Mouse (Mus musculus): ENCODE data around the gene Gabarapl1. TPM values are rescaled to one million over a fixed set of nuclear protein-coding genes. Genes with fewer than 3 reads are reported as not detected.

The Gabarapl1 gene
- polyA plus RNA-seq, 1 experiment from 2014 or later = 271 TPM

DNA sequence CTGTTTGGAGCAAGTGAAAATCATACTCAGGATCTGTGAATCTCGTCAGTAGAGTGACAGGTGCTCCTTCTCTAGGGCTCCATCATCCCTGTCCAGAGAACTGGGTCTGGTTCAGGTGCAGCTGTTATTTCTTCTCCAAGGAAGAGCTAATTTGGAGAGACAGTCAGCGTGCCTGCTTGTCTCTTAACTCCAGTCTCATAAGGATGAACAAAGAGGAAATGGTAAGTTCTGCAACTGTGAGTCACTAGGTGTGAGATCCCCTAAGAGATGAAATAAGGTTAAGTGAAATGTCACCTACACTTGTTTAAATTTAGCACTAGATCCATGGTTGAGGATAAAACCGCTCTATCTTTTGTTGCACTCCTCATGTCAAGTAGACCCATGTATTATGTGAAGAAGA is 50.1 kb downstream of the Gabarapl1 start:
- no peak overlapping the region for H3K9ac ChIP-seq (ENCODE audit: low read depth, low read length)
- no peaks in the 10 kb centered on the region for H3K9me3 ChIP-seq (ENCODE audit: control insufficient read depth, low read length)
- H3K4me1 ChIP-seq (ENCODE audit: control insufficient read depth, insufficient read depth, low read depth, low read length) = no peaks in the 10 kb centered on the region
- H3K27ac ChIP-seq (ENCODE audit: low read depth, low read length) = no peak overlapping the region
- 77% methylated on average over 3 of the region's 3 CpGs for WGBS
- H3K27me3 ChIP-seq (replicated peaks; ENCODE audit: control insufficient read depth, insufficient read depth, low read length) = no peaks in the 10 kb centered on the region
- no peak overlapping the region for H3K4me3 ChIP-seq (ENCODE audit: low read length)
- no peak overlapping the region for H3K4me2 ChIP-seq (ENCODE audit: low read length)
- no peak for ATAC-seq
- no peaks in the 10 kb centered on the region for H3K36me3 ChIP-seq (ENCODE audit: control insufficient read depth, insufficient read depth, low read length)

GRCm38 (mm10) chr6:129591508-129591907 is 58.5 kb downstream of the Gabarapl1 start, which contains the start of gene Klrd1:
Gene Klrd1, plus strand, starts transcription at chr6:129591782.
- 83% methylated on average over 3 of the region's 3 CpGs for WGBS
- no peaks in the 10 kb centered on the region for H3K4me1 ChIP-seq (ENCODE audit: control insufficient read depth, insufficient read depth, low read depth, low read length)
- H3K4me2 ChIP-seq (ENCODE audit: low read length) = no peak within 1 kb of the TSS
- H3K9me3 ChIP-seq (ENCODE audit: control insufficient read depth, low read length) = no peaks in the 10 kb centered on the region
- H3K36me3 ChIP-seq (ENCODE audit: control insufficient read depth, insufficient read depth, low read length) = no peaks in the 10 kb centered on the region
- H3K4me3 ChIP-seq (ENCODE audit: low read length) = no peak within 1 kb of the TSS
- H3K27me3 ChIP-seq (replicated peaks; ENCODE audit: control insufficient read depth, insufficient read depth, low read length) = no peaks in the 10 kb centered on the region
- H3K27ac ChIP-seq (ENCODE audit: low read depth, low read length) = no peak within 1 kb of the TSS
- ATAC-seq = no peak
- no peak within 1 kb of the TSS for H3K9ac ChIP-seq (ENCODE audit: low read depth, low read length)

Other genes starting within 250 kb of the Gabarapl1 start
- gene 4922502D21Rik, start 201.4 kb upstream of the Gabarapl1 start, polyA plus RNA-seq (2015; fragmentation: Nextera tagmentation; extraction: Ambion mirVana) = not detected in 2 replicates
- gene Clec12a, start 190.5 kb upstream of the Gabarapl1 start, polyA plus RNA-seq (2015; fragmentation: Nextera tagmentation; extraction: Ambion mirVana) = 0.15 and 0.26 TPM in 2 replicates
- 0.39 and 0.98 TPM in 2 replicates for gene Clec12b, start 147.3 kb upstream of the Gabarapl1 start, polyA plus RNA-seq (2015; fragmentation: Nextera tagmentation; extraction: Ambion mirVana)
- 0.73 and 0.79 TPM in 2 replicates for gene Clec1b, start 135.9 kb upstream of the Gabarapl1 start, polyA plus RNA-seq (2015; fragmentation: Nextera tagmentation; extraction: Ambion mirVana)
- 0.10 and 0.24 TPM in 2 replicates for gene Clec9a, start 124.3 kb upstream of the Gabarapl1 start, polyA plus RNA-seq (2015; fragmentation: Nextera tagmentation; extraction: Ambion mirVana)
- gene Clec1a, start 81.2 kb upstream of the Gabarapl1 start, polyA plus RNA-seq (2015; fragmentation: Nextera tagmentation; extraction: Ambion mirVana) = 2.5 and 3.2 TPM in 2 replicates
- gene Olr1, start 26.0 kb upstream of the Gabarapl1 start, polyA plus RNA-seq (2015; fragmentation: Nextera tagmentation; extraction: Ambion mirVana) = not detected in 2 replicates
- gene Tmem52b, start 20.6 kb upstream of the Gabarapl1 start, polyA plus RNA-seq (2015; fragmentation: Nextera tagmentation; extraction: Ambion mirVana) = not detected in 2 replicates
- gene Klre1, start 44.7 kb downstream of the Gabarapl1 start, polyA plus RNA-seq (2015; fragmentation: Nextera tagmentation; extraction: Ambion mirVana) = not detected in 2 replicates
- gene Klrd1, start 58.6 kb downstream of the Gabarapl1 start, polyA plus RNA-seq (2015; fragmentation: Nextera tagmentation; extraction: Ambion mirVana) = not detected in 2 replicates
- gene Klrk1, start 90.7 kb downstream of the Gabarapl1 start, polyA plus RNA-seq (2015; fragmentation: Nextera tagmentation; extraction: Ambion mirVana) = 0.25 and 0.26 TPM in 2 replicates
- not detected in 2 replicates for gene Klrc3, start 110.2 kb downstream of the Gabarapl1 start, polyA plus RNA-seq (2015; fragmentation: Nextera tagmentation; extraction: Ambion mirVana)
- not detected in 2 replicates for gene Klrc2, start 127.5 kb downstream of the Gabarapl1 start, polyA plus RNA-seq (2015; fragmentation: Nextera tagmentation; extraction: Ambion mirVana)
- not detected in 2 replicates for gene Klrc1, start 145.8 kb downstream of the Gabarapl1 start, polyA plus RNA-seq (2015; fragmentation: Nextera tagmentation; extraction: Ambion mirVana)
- gene Klri1, start 184.0 kb downstream of the Gabarapl1 start, polyA plus RNA-seq (2015; fragmentation: Nextera tagmentation; extraction: Ambion mirVana) = 0.25 and 0.26 TPM in 2 replicates
- gene Klri2, start 207.3 kb downstream of the Gabarapl1 start, polyA plus RNA-seq (2015; fragmentation: Nextera tagmentation; extraction: Ambion mirVana) = not detected in 2 replicates